Mouse (Mus musculus) erythroblast, adult 5-6 weeks (primary cell): ENCODE measurements around the gene Taar3. TPM values are rescaled to one million over a fixed set of nuclear protein-coding genes. Genes with fewer than 3 reads are reported as not detected.

Experiments
- ATAC-seq: replicated peaks from 2 replicates; pipeline ENCODE4 v1.8.0; 2016; ENCODE audit warnings: moderate number of reproducible peaks, mild to moderate bottlenecking, moderate TSS enrichment, inconsistent platforms; ENCODE audit not compliant: poor library complexity, low FRiP score, severe bottlenecking
- total RNA-seq, 2 experiments: library from RNA; stranded (forward) in 1 of 2; stranded (reverse) in 1 of 2; fragments of 150-400 nt in 1 of 2; fragments of 200-764, 138-1000 nt in 1 of 2; gene quantifications; 2 replicates each; pipeline versions ENCODE4 v1.2.3 to v1.2.4; 2015 to 2017; ENCODE audit warnings: low replicate concordance in 2 of 2

Gene Taar3
- total RNA-seq, 2 experiments from 2014 or later = not detected

GRCm38 (mm10) chr10:23986419-23986818 lies 37.1 kb downstream of the Taar3 start:
- no peak for ATAC-seq

DNA sequence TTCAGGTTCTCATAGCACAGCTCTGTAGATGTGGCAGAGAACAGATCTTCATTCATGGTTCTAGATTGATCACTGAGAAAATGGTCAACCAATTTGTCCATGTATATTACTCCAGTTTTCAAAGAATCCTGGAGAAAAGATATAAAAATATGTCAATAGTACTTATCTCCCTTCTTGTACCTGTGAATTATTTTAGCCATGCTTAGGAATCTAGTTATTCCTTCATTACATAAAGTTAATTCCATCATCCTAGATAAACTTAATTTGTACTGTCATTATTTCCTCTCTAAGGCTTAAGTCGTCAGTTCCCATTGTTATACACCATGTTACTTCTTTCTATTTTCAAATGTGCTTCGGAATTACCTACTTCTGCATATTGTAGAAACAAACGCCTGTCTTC lies 44.0 kb downstream of the Taar3 start, which contains the start of gene Taar7a:
Taar7a (minus strand) TSS at position 101 of the 400 bp plus-strand sequence.
- ATAC-seq = no peak

DNA sequence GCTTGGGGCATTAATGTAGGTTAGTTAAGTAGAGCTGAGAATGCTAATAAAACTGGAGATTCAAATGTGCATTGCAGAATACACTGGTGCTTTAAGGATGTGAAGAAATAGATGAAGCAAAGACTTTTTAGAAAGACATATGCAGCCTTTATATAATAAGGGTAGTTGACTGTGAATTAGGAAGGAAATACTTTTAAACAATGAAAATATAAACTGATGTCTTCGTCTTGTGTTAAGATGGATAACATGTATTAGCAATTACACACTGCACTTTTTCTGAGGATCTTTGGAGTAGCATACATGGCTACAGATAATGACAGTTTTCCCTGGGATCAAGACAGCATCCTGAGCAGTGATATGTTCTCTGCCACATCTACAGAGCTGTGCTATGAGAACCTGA lies 50.3 kb downstream of the Taar3 start, which contains the start of gene Taar7b:
Taar7b (plus strand) TSS at position 301 of the 400 bp plus-strand sequence.
- ATAC-seq = no peak

Other genes with a start within 250 kb of the Taar3 start
- gene Rps12, start 162.3 kb upstream of the Taar3 start, total RNA-seq (2015; ENCODE audit: low replicate concordance) = 1,063 and 1,343 TPM in 2 replicates
- gene Rps12, start 162.3 kb upstream of the Taar3 start, total RNA-seq (2017; ENCODE audit: low replicate concordance) = 294 and 583 TPM in 2 replicates
- not detected in 2 replicates for gene Slc18b1, start 152.6 kb upstream of the Taar3 start, total RNA-seq (2015; ENCODE audit: low replicate concordance)
- not detected in 2 replicates for gene Slc18b1, start 152.6 kb upstream of the Taar3 start, total RNA-seq (2017; ENCODE audit: low replicate concordance)
- gene Vnn3, start 98.1 kb upstream of the Taar3 start, total RNA-seq (2015; ENCODE audit: low replicate concordance) = not detected in 2 replicates
- gene Vnn3, start 98.1 kb upstream of the Taar3 start, total RNA-seq (2017; ENCODE audit: low replicate concordance) = 4.5 TPM in 2 replicates
- not detected in 2 replicates for gene Vnn1, start 54.9 kb upstream of the Taar3 start, total RNA-seq (2015; ENCODE audit: low replicate concordance)
- not detected in 2 replicates for gene Vnn1, start 54.9 kb upstream of the Taar3 start, total RNA-seq (2017; ENCODE audit: low replicate concordance)
- not detected in 2 replicates for gene Taar1, start 29.2 kb upstream of the Taar3 start, total RNA-seq (2015; ENCODE audit: low replicate concordance)
- gene Taar1, start 29.2 kb upstream of the Taar3 start, total RNA-seq (2017; ENCODE audit: low replicate concordance) = not detected in 2 replicates
- not detected in 2 replicates for gene Taar2, start 11.0 kb upstream of the Taar3 start, total RNA-seq (2015; ENCODE audit: low replicate concordance)
- gene Taar2, start 11.0 kb upstream of the Taar3 start, total RNA-seq (2017; ENCODE audit: low replicate concordance) = not detected in 2 replicates
- not detected in 2 replicates for gene Taar4, start 10.9 kb downstream of the Taar3 start, total RNA-seq (2015; ENCODE audit: low replicate concordance)
- gene Taar4, start 10.9 kb downstream of the Taar3 start, total RNA-seq (2017; ENCODE audit: low replicate concordance) = not detected in 2 replicates
- not detected in 2 replicates for gene Taar5, start 21.1 kb downstream of the Taar3 start, total RNA-seq (2015; ENCODE audit: low replicate concordance)
- gene Taar5, start 21.1 kb downstream of the Taar3 start, total RNA-seq (2017; ENCODE audit: low replicate concordance) = not detected in 2 replicates
- gene Taar6, start 36.1 kb downstream of the Taar3 start, total RNA-seq (2015; ENCODE audit: low replicate concordance) = not detected in 2 replicates
- not detected in 2 replicates for gene Taar6, start 36.1 kb downstream of the Taar3 start, total RNA-seq (2017; ENCODE audit: low replicate concordance)
- gene Taar7a, start 43.9 kb downstream of the Taar3 start, total RNA-seq (2015; ENCODE audit: low replicate concordance) = not detected in 2 replicates
- not detected in 2 replicates for gene Taar7a, start 43.9 kb downstream of the Taar3 start, total RNA-seq (2017; ENCODE audit: low replicate concordance)
- not detected in 2 replicates for gene Taar7b, start 50.4 kb downstream of the Taar3 start, total RNA-seq (2015; ENCODE audit: low replicate concordance)
- gene Taar7b, start 50.4 kb downstream of the Taar3 start, total RNA-seq (2017; ENCODE audit: low replicate concordance) = not detected in 2 replicates
- not detected in 2 replicates for gene Taar7d, start 77.7 kb downstream of the Taar3 start, total RNA-seq (2015; ENCODE audit: low replicate concordance)
- gene Taar7d, start 77.7 kb downstream of the Taar3 start, total RNA-seq (2017; ENCODE audit: low replicate concordance) = not detected in 2 replicates
- gene Taar7e, start 88.1 kb downstream of the Taar3 start, total RNA-seq (2015; ENCODE audit: low replicate concordance) = not detected in 2 replicates
- not detected in 2 replicates for gene Taar7e, start 88.1 kb downstream of the Taar3 start, total RNA-seq (2017; ENCODE audit: low replicate concordance)
- gene Taar7f, start 100.0 kb downstream of the Taar3 start, total RNA-seq (2015; ENCODE audit: low replicate concordance) = not detected in 2 replicates
- not detected in 2 replicates for gene Taar7f, start 100.0 kb downstream of the Taar3 start, total RNA-seq (2017; ENCODE audit: low replicate concordance)
- not detected in 2 replicates for gene Taar8a, start 126.9 kb downstream of the Taar3 start, total RNA-seq (2015; ENCODE audit: low replicate concordance)
- not detected in 2 replicates for gene Taar8a, start 126.9 kb downstream of the Taar3 start, total RNA-seq (2017; ENCODE audit: low replicate concordance)
- gene Taar8b, start 142.7 kb downstream of the Taar3 start, total RNA-seq (2015; ENCODE audit: low replicate concordance) = not detected in 2 replicates
- gene Taar8b, start 142.7 kb downstream of the Taar3 start, total RNA-seq (2017; ENCODE audit: low replicate concordance) = not detected in 2 replicates
- gene Taar8c, start 152.4 kb downstream of the Taar3 start, total RNA-seq (2015; ENCODE audit: low replicate concordance) = not detected in 2 replicates
- gene Taar8c, start 152.4 kb downstream of the Taar3 start, total RNA-seq (2017; ENCODE audit: low replicate concordance) = not detected in 2 replicates
- gene Taar9, start 160.0 kb downstream of the Taar3 start, total RNA-seq (2015; ENCODE audit: low replicate concordance) = not detected in 2 replicates
- not detected in 2 replicates for gene Taar9, start 160.0 kb downstream of the Taar3 start, total RNA-seq (2017; ENCODE audit: low replicate concordance)
- gene Stx7, start 199.7 kb downstream of the Taar3 start, total RNA-seq (2015; ENCODE audit: low replicate concordance) = 25.1 and 25.4 TPM in 2 replicates
- gene Stx7, start 199.7 kb downstream of the Taar3 start, total RNA-seq (2017; ENCODE audit: low replicate concordance) = 23.7 and 25.3 TPM in 2 replicates